Mouse (Mus musculus) brain, embryonic 14.5 days (tissue): Measurements from ENCODE around the gene Wdr77.

Source experiments
- CTCF ChIP-seq: fragments of 200-500 bp; IDR thresholded peaks from 2 replicates; pipeline ENCODE4 v1.5.1; 2012; ENCODE audit warnings: inconsistent platforms, mild to moderate bottlenecking, moderate library complexity, borderline replicate concordance; ENCODE audit not compliant: insufficient read depth, insufficient read length; ENCODE audit errors: extremely low read depth
- POLR2A ChIP-seq: fragments of 200-500 bp; IDR thresholded peaks from 2 replicates; pipeline ENCODE4 v1.6.1; 2012; ENCODE audit warnings: mild to moderate bottlenecking, inconsistent platforms, borderline replicate concordance; ENCODE audit not compliant: poor library complexity, insufficient read depth, insufficient read length, severe bottlenecking; ENCODE audit errors: extremely low read depth

DNA sequence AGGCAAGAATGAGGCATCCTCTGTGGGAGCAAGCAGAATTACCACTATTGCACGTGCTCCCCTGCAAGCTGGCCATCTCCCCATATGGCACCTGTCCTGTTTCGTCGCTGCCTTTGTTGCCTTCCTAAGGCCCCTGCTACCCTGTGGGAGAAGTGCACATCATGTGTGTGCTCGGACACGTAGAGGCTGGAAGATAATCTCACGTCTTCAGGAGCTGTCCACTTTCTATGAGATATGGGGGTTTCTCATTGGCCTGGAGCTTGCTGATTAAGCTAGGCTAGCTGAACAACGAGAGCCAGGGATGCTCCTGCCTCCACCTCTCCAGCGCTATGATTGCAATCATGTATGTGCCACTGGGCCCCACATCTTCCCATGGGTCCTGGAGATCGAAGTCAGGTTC lies 34.6 kb upstream of the Wdr77 start:
- no peak for TF ChIP-seq CTCF
- TF ChIP-seq POLR2A: no peak
